Mouse (Mus musculus) R1 (cell line): ENCODE measurements around the gene Gm38431.
"Not testable (repeated sequence)": the region's sequence is repeated elsewhere in the genome, so short reads cannot be mapped to it uniquely, and the experiment has no call there.

Experiments used
- DNase-seq: peaks from one replicate; pipeline ENCODE4 v3.0.0-alpha.2; 2018; ENCODE audit warnings: low read depth, low spot score

Gene Gm38431

GRCm38 (mm10) chr9:21105760-21106564 lies 14.2 kb upstream of the Gm38431 start:
- no peak for DNase-seq

- no peak for DNase-seq
Observed at GRCm38 (mm10) chr9:21104814-21105213, 13.0 kb upstream of the Gm38431 start.

- no peak for DNase-seq
Observed at GRCm38 (mm10) chr9:21102076-21102475, 10.3 kb upstream of the Gm38431 start.

- peak; percentile 46 for DNase-seq
Observed at GRCm38 (mm10) chr9:21100447-21101161, 8.8 kb upstream of the Gm38431 start.

GRCm38 (mm10) chr9:21097793-21098192 lies 6.0 kb upstream of the Gm38431 start:
- DNase-seq = no peak

GRCm38 (mm10) chr9:21095958-21096357 lies 4.2 kb upstream of the Gm38431 start:
- DNase-seq = peak; percentile 92

- DNase-seq = no peak
Observed at GRCm38 (mm10) chr9:21093423-21093822, 1.6 kb upstream of the Gm38431 start.

- DNase-seq = no peak
Observed at GRCm38 (mm10) chr9:21090972-21091706, 658 bp downstream of the Gm38431 start.

GRCm38 (mm10) chr9:21090537-21090936 lies 1.3 kb downstream of the Gm38431 start:
- DNase-seq = no peak

GRCm38 (mm10) chr9:21083324-21083723 lies 8.5 kb downstream of the Gm38431 start:
- no peak for DNase-seq

GRCm38 (mm10) chr9:21081127-21081526 lies 10.7 kb downstream of the Gm38431 start:
- DNase-seq = no peak

GRCm38 (mm10) chr9:21075625-21076024 lies 16.2 kb downstream of the Gm38431 start:
- no peak for DNase-seq

- no peak for DNase-seq
Observed at GRCm38 (mm10) chr9:21074173-21074572, 17.6 kb downstream of the Gm38431 start.

- DNase-seq = peak; percentile 92
Observed at GRCm38 (mm10) chr9:21073044-21073840, 18.6 kb downstream of the Gm38431 start, which contains the start of the genes Gm49373 and Fdx1l. TSS of gene Gm49373 (minus strand) at chr9:21073096. TSS of gene Fdx1l (minus strand) at chr9:21073614.

GRCm38 (mm10) chr9:21072641-21073040 lies 19.2 kb downstream of the Gm38431 start:
- DNase-seq = peak; percentile 56

GRCm38 (mm10) chr9:21067006-21067684 lies 24.7 kb downstream of the Gm38431 start, which contains the start of gene Zglp1:
TSS of gene Zglp1 (minus strand) at chr9:21067093.
- peak; percentile 49 for DNase-seq

GRCm38 (mm10) chr9:21062928-21063327 lies 28.9 kb downstream of the Gm38431 start:
- no peak for DNase-seq

- no peak for DNase-seq
Observed at GRCm38 (mm10) chr9:21051578-21051977, 40.2 kb downstream of the Gm38431 start.

GRCm38 (mm10) chr9:21045235-21045634 lies 46.6 kb downstream of the Gm38431 start:
- no peak for DNase-seq

GRCm38 (mm10) chr9:21044785-21045184 lies 47.0 kb downstream of the Gm38431 start:
- not testable (repeated sequence) for DNase-seq
